Mouse (Mus musculus) stomach, embryonic 15.5 days (tissue): ENCODE data around the gene Usp4. TPM values are rescaled to one million over a fixed set of nuclear protein-coding genes. Genes with fewer than 3 reads are reported as not detected.

Source experiments
- ATAC-seq: fragments of 200-750 bp; cut with Nextera tagmentation; 2 replicates; pipeline ENCODE4 v1.8.0; 2017; ENCODE audit warnings: low read depth, moderate number of reproducible peaks, moderate TSS enrichment; ENCODE audit not compliant: insufficient read depth, low FRiP score
- H3K27ac ChIP-seq: fragments of 300-500 bp; sonication (generic); 2 replicates; pipeline ENCODE4 v1.5.1; 2015; ENCODE audit warnings: mild to moderate bottlenecking, inconsistent platforms
- H3K27me3 ChIP-seq: fragments of 300-500 bp; sonication (generic); replicated peaks from 2 replicates; pipeline ENCODE4 v1.6.1; 2015; ENCODE audit warnings: inconsistent platforms
- H3K36me3 ChIP-seq: fragments of 300-500 bp; sonication (generic); 2 replicates; pipeline ENCODE4 v1.6.1; 2015; ENCODE audit warnings: inconsistent platforms
- H3K4me1 ChIP-seq: fragments of 300-500 bp; sonication (generic); 2 replicates; pipeline ENCODE4 v1.6.1; 2015; ENCODE audit warnings: inconsistent platforms
- H3K4me2 ChIP-seq: fragments of 300-500 bp; sonication (generic); 2 replicates; pipeline ENCODE4 v1.6.1; 2015; ENCODE audit warnings: mild to moderate bottlenecking, inconsistent platforms
- H3K4me3 ChIP-seq: fragments of 300-500 bp; sonication (generic); replicated peaks from 2 replicates; pipeline ENCODE4 v1.5.1; 2015; ENCODE audit warnings: inconsistent platforms
- H3K9ac ChIP-seq: fragments of 300-500 bp; sonication (generic); 2 replicates; pipeline ENCODE4 v1.6.1; 2015; ENCODE audit warnings: inconsistent platforms
- H3K9me3 ChIP-seq: fragments of 300-500 bp; sonication (generic); 2 replicates; pipeline ENCODE4 v1.6.1; 2016; ENCODE audit warnings: inconsistent platforms
- WGBS: fragments of 180-500 bp; shearing (Covaris S2); methylation state at CpG from one replicate; pipeline ENCODE4 v1.1.7; 2015; 5-methylcytosine and 5-hydroxymethylcytosine counted together
- polyA plus RNA-seq: library from polyadenylated mRNA; unstranded; fragments of >200 nt; fragmentation: Nextera tagmentation; extraction: Ambion mirVana; gene quantifications from 2 replicates; pipeline ENCODE4 v1.2.1, GENCODE M21; 2015

The Usp4 gene
- polyA plus RNA-seq, 1 experiment from 2014 or later = 85.6 TPM

GRCm38 (mm10) chr9:108392676-108393075 lies 45.0 kb downstream of the Usp4 start, which contains the start of gene 1700102P08Rik:
Gene 1700102P08Rik (plus strand): TSS chr9:108392805.
- Histone ChIP-seq H3K4me1 (no peaks in the 10 kb centered on the region), H3K9ac (no peak within 1 kb of the TSS), H3K4me3 (no peak within 1 kb of the TSS), H3K27me3 (no peaks in the 10 kb centered on the region), H3K9me3 (no peaks in the 10 kb centered on the region), H3K4me2 (no peak within 1 kb of the TSS), H3K36me3 (peaks cover 36% of the 10 kb centered on the region), H3K27ac (no peak within 1 kb of the TSS)
- 75% methylated on average over 18 of the region's 18 CpGs for WGBS
- ATAC-seq = no peak

- H3K9me3 ChIP-seq = no peaks in the 10 kb centered on the region
- H3K4me2 ChIP-seq = no peak overlapping the region
- 92% methylated on average over 6 of the region's 6 CpGs for WGBS
- no peak overlapping the region for H3K27ac ChIP-seq
- no peak overlapping the region for H3K9ac ChIP-seq
- no peak overlapping the region for H3K4me3 ChIP-seq
- peaks cover 27% of the 10 kb centered on the region for H3K36me3 ChIP-seq
- no peaks in the 10 kb centered on the region for H3K27me3 ChIP-seq
- no peaks in the 10 kb centered on the region for H3K4me1 ChIP-seq
- no peak for ATAC-seq
Observed at GRCm38 (mm10) chr9:108394191-108394590, 46.5 kb downstream of the Usp4 start.

- ATAC-seq = no peak
- H3K9me3 ChIP-seq = no peaks in the 10 kb centered on the region
- H3K4me2 ChIP-seq = no peak overlapping the region
- WGBS = 88% methylated on average over 1 of the region's 1 CpGs
- H3K27me3 ChIP-seq = no peaks in the 10 kb centered on the region
- H3K9ac ChIP-seq = no peak overlapping the region
- no peak overlapping the region for H3K27ac ChIP-seq
- no peak overlapping the region for H3K4me3 ChIP-seq
- peaks cover 25% of the 10 kb centered on the region for H3K36me3 ChIP-seq
- no peaks in the 10 kb centered on the region for H3K4me1 ChIP-seq
Observed at GRCm38 (mm10) chr9:108395427-108395826, 47.8 kb downstream of the Usp4 start.

GRCm38 (mm10) chr9:108398324-108398723 lies 50.7 kb downstream of the Usp4 start:
- Histone ChIP-seq H3K9ac (no peak overlapping the region), H3K4me2 (no peak overlapping the region), H3K9me3 (no peaks in the 10 kb centered on the region), H3K4me3 (no peak overlapping the region), H3K27me3 (no peaks in the 10 kb centered on the region), H3K27ac (no peak overlapping the region), H3K36me3 (0 out of 2 replicates have a peak, but pooled peaks cover 5% of the 10 kb centered on the region), H3K4me1 (no peaks in the 10 kb centered on the region)
- 95% methylated on average over 3 of the region's 3 CpGs for WGBS
- no peak for ATAC-seq

GRCm38 (mm10) chr9:108401186-108401960 lies 53.7 kb downstream of the Usp4 start:
- H3K4me2 ChIP-seq = no peak overlapping the region
- no peaks in the 10 kb centered on the region for H3K9me3 ChIP-seq
- no peaks in the 10 kb centered on the region for H3K27me3 ChIP-seq
- H3K9ac ChIP-seq = no peak overlapping the region
- 55% methylated on average over 7 of the region's 7 CpGs for whole genome bisulfite sequencing
- no peak overlapping the region for H3K4me3 ChIP-seq
- H3K36me3 ChIP-seq = no peaks in the 10 kb centered on the region
- peak overlapping the region; percentile 65; the same call in 1 of the 2 replicates for H3K27ac ChIP-seq
- no peaks in the 10 kb centered on the region for H3K4me1 ChIP-seq
- no peak for ATAC-seq

- no peak for ATAC-seq
- no peaks in the 10 kb centered on the region for H3K36me3 ChIP-seq
- no peak overlapping the region for H3K4me2 ChIP-seq
- H3K27me3 ChIP-seq = no peaks in the 10 kb centered on the region
- H3K9ac ChIP-seq = no peak overlapping the region
- H3K27ac ChIP-seq = peak overlapping the region; percentile 64; the same call in 1 of the 2 replicates
- no peaks in the 10 kb centered on the region for H3K9me3 ChIP-seq
- no peaks in the 10 kb centered on the region for H3K4me1 ChIP-seq
- WGBS = 80% methylated on average over 4 of the region's 4 CpGs
- no peak overlapping the region for H3K4me3 ChIP-seq
Observed at GRCm38 (mm10) chr9:108403081-108403480, 55.4 kb downstream of the Usp4 start.

GRCm38 (mm10) chr9:108404451-108404850 lies 56.8 kb downstream of the Usp4 start:
- Histone ChIP-seq H3K9ac (no peak overlapping the region), H3K4me2 (no peak overlapping the region), H3K9me3 (no peaks in the 10 kb centered on the region), H3K27ac (no peak overlapping the region), H3K27me3 (no peaks in the 10 kb centered on the region), H3K36me3 (no peaks in the 10 kb centered on the region), H3K4me1 (no peaks in the 10 kb centered on the region), H3K4me3 (no peak overlapping the region)
- no peak for ATAC-seq
- WGBS = 68% methylated on average over 8 of the region's 8 CpGs

GRCm38 (mm10) chr9:108409535-108409934 lies 61.9 kb downstream of the Usp4 start:
- WGBS = 85% methylated on average over 4 of the region's 4 CpGs
- H3K4me3 ChIP-seq = no peak overlapping the region
- H3K4me2 ChIP-seq = no peak overlapping the region
- ATAC-seq = no peak
- H3K9me3 ChIP-seq = no peaks in the 10 kb centered on the region
- H3K36me3 ChIP-seq = no peaks in the 10 kb centered on the region
- H3K9ac ChIP-seq = no peak overlapping the region
- H3K27ac ChIP-seq = no peak overlapping the region
- no peaks in the 10 kb centered on the region for H3K27me3 ChIP-seq
- H3K4me1 ChIP-seq = no peaks in the 10 kb centered on the region

- Histone ChIP-seq H3K4me2 (no peak overlapping the region), H3K4me1 (no peaks in the 10 kb centered on the region), H3K9ac (no peak overlapping the region), H3K9me3 (no peaks in the 10 kb centered on the region), H3K36me3 (no peaks in the 10 kb centered on the region), H3K27me3 (no peaks in the 10 kb centered on the region), H3K4me3 (no peak overlapping the region), H3K27ac (no peak overlapping the region)
- 78% methylated on average over 9 of the region's 9 CpGs for WGBS
- ATAC-seq = no peak
Observed at GRCm38 (mm10) chr9:108411381-108411942, 63.8 kb downstream of the Usp4 start.

GRCm38 (mm10) chr9:108412221-108412620 lies 64.6 kb downstream of the Usp4 start:
- 82% methylated on average over 1 of the region's 1 CpGs for WGBS
- Histone ChIP-seq H3K4me1 (no peaks in the 10 kb centered on the region), H3K9ac (no peak overlapping the region), H3K9me3 (no peaks in the 10 kb centered on the region), H3K36me3 (no peaks in the 10 kb centered on the region), H3K4me2 (no peak overlapping the region), H3K27me3 (no peaks in the 10 kb centered on the region), H3K4me3 (no peak overlapping the region), H3K27ac (no peak overlapping the region)
- no peak for ATAC-seq

GRCm38 (mm10) chr9:108428384-108428783 lies 80.7 kb downstream of the Usp4 start, which contains the start of gene Ccdc36:
Gene Ccdc36 (minus strand): TSS chr9:108428484.
- H3K36me3 ChIP-seq = no peaks in the 10 kb centered on the region
- H3K4me2 ChIP-seq = no peak within 1 kb of the TSS
- H3K27me3 ChIP-seq = no peaks in the 10 kb centered on the region
- no peak within 1 kb of the TSS for H3K4me3 ChIP-seq
- ATAC-seq = no peak
- H3K27ac ChIP-seq = no peak within 1 kb of the TSS
- H3K9ac ChIP-seq = no peak within 1 kb of the TSS
- no peaks in the 10 kb centered on the region for H3K4me1 ChIP-seq
- no peaks in the 10 kb centered on the region for H3K9me3 ChIP-seq

- no peak for ATAC-seq
- Histone ChIP-seq H3K9ac (no peak overlapping the region), H3K4me2 (peak overlapping the region; percentile 56), H3K4me1 (no peaks in the 10 kb centered on the region), H3K36me3 (no peaks in the 10 kb centered on the region), H3K4me3 (peak overlapping the region; percentile 33), H3K9me3 (no peaks in the 10 kb centered on the region), H3K27ac (no peak overlapping the region), H3K27me3 (no peaks in the 10 kb centered on the region)
- WGBS = 50% methylated on average over 32 of the region's 32 CpGs
Observed at GRCm38 (mm10) chr9:108431431-108432067, 83.9 kb downstream of the Usp4 start.
